Mouse (Mus musculus): Measurements from ENCODE around the gene Mrpl10. TPM values are rescaled to one million over a fixed set of nuclear protein-coding genes. Genes with fewer than 3 reads are reported as not detected.

Mrpl10 gene
- polyA plus RNA-seq, 1 experiment from 2014 or later = 62.2 TPM

- Histone ChIP-seq H3K4me2 (peak overlapping the region; percentile 96), H3K9ac (no peak overlapping the region), H3K4me3 (no peak overlapping the region), H3K27me3 (no peaks in the 10 kb centered on the region), H3K36me3 (peaks cover 40% of the 10 kb centered on the region), H3K4me1 (replicated peaks) (peaks cover 25% of the 10 kb centered on the region), H3K9me3 (no peaks in the 10 kb centered on the region), H3K27ac (replicated peaks) (no peak overlapping the region)
- ATAC-seq (ENCODE audit: low FRiP score, low read depth) = no peak
- 31% methylated on average over 11 of the region's 11 CpGs for WGBS
Measured at GRCm38 (mm10) chr11:97052219-97052646, 10.9 kb downstream of the Mrpl10 start.

DNA sequence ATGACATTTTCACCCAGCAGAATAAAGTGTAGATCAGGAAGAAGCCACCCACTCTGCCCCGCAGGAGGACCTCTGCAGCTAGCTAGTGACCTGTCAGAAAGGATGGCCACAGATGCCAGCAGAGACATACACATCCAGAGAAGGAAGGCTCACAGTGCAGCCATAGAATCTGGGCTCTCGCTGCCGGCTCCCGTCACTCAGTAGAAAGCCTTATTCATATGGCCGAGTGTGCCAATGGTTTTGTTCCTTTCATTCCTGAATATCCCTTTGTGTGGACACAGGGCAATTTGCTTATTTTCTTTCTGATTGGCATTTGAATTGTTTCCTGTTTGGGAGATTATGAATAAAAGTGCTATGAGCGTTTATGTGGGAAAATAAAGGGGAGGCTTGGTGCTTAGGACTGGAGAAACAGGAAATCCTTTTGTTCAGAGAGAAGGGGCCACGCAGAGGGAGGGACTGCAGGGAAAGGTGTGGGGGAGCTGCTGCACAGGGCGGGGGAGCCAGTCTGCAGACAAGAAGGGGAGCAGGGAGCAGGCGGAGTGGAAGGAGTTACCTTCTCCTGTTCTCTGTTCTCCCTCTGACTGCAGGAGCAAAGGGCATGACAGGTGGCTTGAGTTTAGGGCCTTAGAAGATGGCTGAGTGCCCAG is 22.0 kb downstream of the Mrpl10 start:
- H3K9me3 ChIP-seq = no peaks in the 10 kb centered on the region
- H3K4me3 ChIP-seq = no peak overlapping the region
- H3K27me3 ChIP-seq = no peaks in the 10 kb centered on the region
- peak overlapping the region; percentile 51; the same call in 1 of the 2 replicates for H3K27ac ChIP-seq (replicated peaks)
- H3K4me2 ChIP-seq = no peak overlapping the region
- ATAC-seq (ENCODE audit: low FRiP score, low read depth) = no peak
- WGBS = 38% methylated on average over 9 of the region's 9 CpGs
- H3K36me3 ChIP-seq = peaks cover 38% of the 10 kb centered on the region; the same call in 1 of the 2 replicates
- no peaks in the 10 kb centered on the region for H3K4me1 ChIP-seq (replicated peaks)
- no peak overlapping the region for H3K9ac ChIP-seq

GRCm38 (mm10) chr11:97063921-97064295 is 22.5 kb downstream of the Mrpl10 start:
- no peak overlapping the region for H3K4me2 ChIP-seq
- no peak overlapping the region for H3K4me3 ChIP-seq
- 87% methylated on average over 3 of the region's 3 CpGs for WGBS
- H3K4me1 ChIP-seq (replicated peaks) = no peaks in the 10 kb centered on the region
- no peak for ATAC-seq (ENCODE audit: low FRiP score, low read depth)
- peaks cover 35% of the 10 kb centered on the region; the same call in 1 of the 2 replicates for H3K36me3 ChIP-seq
- H3K9ac ChIP-seq = no peak overlapping the region
- H3K27me3 ChIP-seq = no peaks in the 10 kb centered on the region
- H3K27ac ChIP-seq (replicated peaks) = peak overlapping the region; percentile 51; the same call in 1 of the 2 replicates
- H3K9me3 ChIP-seq = no peaks in the 10 kb centered on the region

GRCm38 (mm10) chr11:97065538-97066295 is 24.4 kb downstream of the Mrpl10 start:
- no peaks in the 10 kb centered on the region for H3K4me1 ChIP-seq (replicated peaks)
- H3K27me3 ChIP-seq = no peaks in the 10 kb centered on the region
- no peak for ATAC-seq (ENCODE audit: low FRiP score, low read depth)
- 0 out of 2 replicates have a peak, but pooled peaks cover 22% of the 10 kb centered on the region for H3K36me3 ChIP-seq
- H3K27ac ChIP-seq (replicated peaks) = no peak overlapping the region
- no peak overlapping the region for H3K4me2 ChIP-seq
- 90% methylated on average over 12 of the region's 12 CpGs for WGBS
- no peaks in the 10 kb centered on the region for H3K9me3 ChIP-seq
- no peak overlapping the region for H3K4me3 ChIP-seq
- no peak overlapping the region for H3K9ac ChIP-seq

DNA sequence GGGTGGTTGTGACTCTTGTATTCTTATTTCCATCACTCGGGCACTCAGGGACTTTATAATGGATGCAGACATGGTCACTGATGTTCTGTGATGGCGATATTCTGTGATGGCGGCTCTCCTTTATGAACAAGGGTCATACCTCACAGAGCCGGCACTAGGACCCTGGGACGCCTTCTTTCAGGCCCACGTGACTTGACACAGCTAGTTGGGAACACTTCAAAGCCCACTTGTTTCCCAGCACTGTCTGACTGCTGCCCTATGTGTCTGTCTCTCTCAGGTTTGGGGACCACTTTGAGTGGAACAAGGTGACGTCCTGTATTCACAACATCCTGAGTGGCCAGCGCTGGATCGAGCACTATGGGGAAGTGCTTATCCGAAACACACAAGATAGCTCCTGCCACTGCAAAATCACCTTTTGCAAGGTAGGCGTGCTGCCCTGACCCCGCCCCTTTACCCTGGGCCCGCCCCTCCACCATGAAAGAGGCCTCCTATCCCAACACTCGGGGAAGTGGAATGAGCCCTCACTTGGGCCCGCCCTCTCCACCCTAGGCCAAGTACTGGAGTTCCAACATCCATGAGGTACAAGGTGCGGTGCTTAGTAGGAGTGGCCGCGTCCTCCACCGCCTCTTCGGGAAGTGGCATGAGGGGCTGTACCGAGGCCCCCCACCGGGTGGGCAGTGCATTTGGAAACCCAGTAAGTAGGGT is 25.4 kb downstream of the Mrpl10 start:
- no peak overlapping the region for H3K27ac ChIP-seq (replicated peaks)
- WGBS = 47% methylated on average over 22 of the region's 22 CpGs
- no peak overlapping the region for H3K4me2 ChIP-seq
- ATAC-seq (ENCODE audit: low FRiP score, low read depth) = no peak
- no peak overlapping the region for H3K9ac ChIP-seq
- no peak overlapping the region for H3K4me3 ChIP-seq
- H3K4me1 ChIP-seq (replicated peaks) = no peaks in the 10 kb centered on the region
- H3K36me3 ChIP-seq = 0 out of 2 replicates have a peak, but pooled peaks cover 15% of the 10 kb centered on the region
- no peaks in the 10 kb centered on the region for H3K9me3 ChIP-seq
- H3K27me3 ChIP-seq = no peaks in the 10 kb centered on the region

GRCm38 (mm10) chr11:97069333-97069732 is 28.0 kb downstream of the Mrpl10 start:
- no peaks in the 10 kb centered on the region for H3K4me1 ChIP-seq (replicated peaks)
- 0 out of 2 replicates have a peak, but pooled peaks have one; percentile 25 for ATAC-seq (ENCODE audit: low FRiP score, low read depth)
- no peak overlapping the region for H3K9ac ChIP-seq
- no peak overlapping the region for H3K27ac ChIP-seq (replicated peaks)
- 50% methylated on average over 1 of the region's 1 CpGs for WGBS
- no peaks in the 10 kb centered on the region for H3K27me3 ChIP-seq
- 0 out of 2 replicates have a peak, but pooled peaks cover 10% of the 10 kb centered on the region for H3K36me3 ChIP-seq
- no peaks in the 10 kb centered on the region for H3K9me3 ChIP-seq
- H3K4me3 ChIP-seq = no peak overlapping the region
- no peak overlapping the region for H3K4me2 ChIP-seq

GRCm38 (mm10) chr11:97069770-97070169 is 28.4 kb downstream of the Mrpl10 start:
- Histone ChIP-seq H3K27me3 (no peaks in the 10 kb centered on the region), H3K4me3 (no peak overlapping the region), H3K27ac (replicated peaks) (no peak overlapping the region), H3K4me1 (replicated peaks) (no peaks in the 10 kb centered on the region), H3K9me3 (no peaks in the 10 kb centered on the region), H3K36me3 (0 out of 2 replicates have a peak, but pooled peaks cover 10% of the 10 kb centered on the region), H3K4me2 (no peak overlapping the region), H3K9ac (no peak overlapping the region)
- WGBS = 89% methylated on average over 2 of the region's 2 CpGs
- no peak for ATAC-seq (ENCODE audit: low FRiP score, low read depth)

DNA sequence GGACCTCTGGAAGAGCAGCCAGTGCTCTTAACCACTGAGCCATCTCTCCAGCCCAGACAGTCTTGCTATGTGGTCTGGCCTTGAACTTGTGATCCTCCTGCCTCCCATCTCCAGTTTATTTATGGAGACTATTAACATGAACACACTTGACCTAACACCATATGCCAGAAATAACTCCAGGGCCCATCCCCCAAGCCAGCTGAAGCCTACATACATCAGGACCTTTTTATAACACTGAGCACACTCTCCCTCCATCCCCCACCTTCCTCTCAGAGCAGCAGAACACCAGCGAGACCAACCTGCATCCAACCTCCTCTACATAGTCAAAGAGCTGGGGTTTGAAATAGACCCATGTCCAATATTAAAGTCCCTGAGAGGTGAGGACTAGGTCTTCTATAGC is 29.8 kb downstream of the Mrpl10 start:
- 65% methylated on average over 1 of the region's 1 CpGs for WGBS
- ATAC-seq (ENCODE audit: low FRiP score, low read depth) = no peak
- Histone ChIP-seq H3K27ac (replicated peaks) (no peak overlapping the region), H3K27me3 (no peaks in the 10 kb centered on the region), H3K36me3 (0 out of 2 replicates have a peak, but pooled peaks cover 10% of the 10 kb centered on the region), H3K4me3 (no peak overlapping the region), H3K4me1 (replicated peaks) (no peaks in the 10 kb centered on the region), H3K4me2 (no peak overlapping the region), H3K9me3 (no peaks in the 10 kb centered on the region), H3K9ac (no peak overlapping the region)

GRCm38 (mm10) chr11:97072533-97072932 is 31.2 kb downstream of the Mrpl10 start:
- H3K4me1 ChIP-seq (replicated peaks) = no peaks in the 10 kb centered on the region
- H3K9ac ChIP-seq = no peak overlapping the region
- ATAC-seq (ENCODE audit: low FRiP score, low read depth) = peak; percentile 51; the same call in 1 of the 2 replicates
- H3K4me3 ChIP-seq = no peak overlapping the region
- no peaks in the 10 kb centered on the region for H3K27me3 ChIP-seq
- no peak overlapping the region for H3K4me2 ChIP-seq
- no peaks in the 10 kb centered on the region for H3K9me3 ChIP-seq
- WGBS = 29% methylated on average over 3 of the region's 3 CpGs
- no peak overlapping the region for H3K27ac ChIP-seq (replicated peaks)
- H3K36me3 ChIP-seq = 0 out of 2 replicates have a peak, but pooled peaks cover 4% of the 10 kb centered on the region

GRCm38 (mm10) chr11:97074235-97074634 is 32.9 kb downstream of the Mrpl10 start:
- no peaks in the 10 kb centered on the region for H3K9me3 ChIP-seq
- ATAC-seq (ENCODE audit: low FRiP score, low read depth) = no peak
- H3K27me3 ChIP-seq = no peaks in the 10 kb centered on the region
- 74% methylated on average over 8 of the region's 8 CpGs for WGBS
- H3K4me1 ChIP-seq (replicated peaks) = no peaks in the 10 kb centered on the region
- no peak overlapping the region for H3K9ac ChIP-seq
- no peak overlapping the region for H3K4me3 ChIP-seq
- no peak overlapping the region for H3K4me2 ChIP-seq
- H3K36me3 ChIP-seq = no peaks in the 10 kb centered on the region
- H3K27ac ChIP-seq (replicated peaks) = no peak overlapping the region

GRCm38 (mm10) chr11:97078751-97079150 is 37.4 kb downstream of the Mrpl10 start:
- H3K4me3 ChIP-seq = no peak overlapping the region
- H3K4me1 ChIP-seq (replicated peaks) = no peaks in the 10 kb centered on the region; the same call in 1 of the 2 replicates
- no peaks in the 10 kb centered on the region for H3K27me3 ChIP-seq
- 60% methylated on average over 4 of the region's 4 CpGs for WGBS
- ATAC-seq (ENCODE audit: low FRiP score, low read depth) = no peak
- no peak overlapping the region for H3K4me2 ChIP-seq
- no peaks in the 10 kb centered on the region for H3K9me3 ChIP-seq
- no peak overlapping the region for H3K27ac ChIP-seq (replicated peaks)
- H3K9ac ChIP-seq = no peak overlapping the region
- no peaks in the 10 kb centered on the region for H3K36me3 ChIP-seq

- H3K36me3 ChIP-seq = no peaks in the 10 kb centered on the region
- no peaks in the 10 kb centered on the region; the same call in 1 of the 2 replicates for H3K4me1 ChIP-seq (replicated peaks)
- WGBS = 38% methylated on average over 9 of the region's 9 CpGs
- H3K4me3 ChIP-seq = no peak overlapping the region
- H3K27me3 ChIP-seq = no peaks in the 10 kb centered on the region
- no peaks in the 10 kb centered on the region for H3K9me3 ChIP-seq
- no peak overlapping the region for H3K4me2 ChIP-seq
- H3K9ac ChIP-seq = no peak overlapping the region
- ATAC-seq (ENCODE audit: low FRiP score, low read depth) = no peak
- no peak overlapping the region for H3K27ac ChIP-seq (replicated peaks)
Measured at GRCm38 (mm10) chr11:97080291-97080690, 38.9 kb downstream of the Mrpl10 start.

Data from hindbrain, embryonic 15.5 days (tissue).